Mouse (Mus musculus) MEL (cell line): ENCODE results near the gene Hk2. TPM values are rescaled to one million over a fixed set of nuclear protein-coding genes. Genes with fewer than 3 reads are reported as not detected.

Experiments used
- DNase-seq: peaks from one replicate; pipeline ENCODE4 v3.0.0; 2011; ENCODE audit warnings: low read depth, low spot score
- H3K27ac ChIP-seq: 2 replicates; pipeline ENCODE4 v1.5.1; 2012; ENCODE audit warnings: low read depth, mild to moderate bottlenecking, control low read depth, low read length, moderate library complexity; ENCODE audit not compliant: control insufficient read depth
- H3K27me3 ChIP-seq, 2 experiments: fragments of 150-350 bp in 1 of 2; sonication (generic) in 1 of 2; 2 replicates each; pipeline ENCODE4 v1.6.1; 2012; ENCODE audit warnings: low read length in 2 of 2, mild to moderate bottlenecking in 2 of 2, improper control_type of control experiment in 1 of 2, moderate library complexity in 1 of 2; ENCODE audit not compliant: insufficient read depth in 2 of 2, control insufficient read depth in 1 of 2
- H3K36me3 ChIP-seq, 2 experiments: 2 replicates each; pipeline ENCODE4 v1.6.1; 2012 to 2014; ENCODE audit warnings: low read length in 2 of 2, improper control_type of control experiment in 1 of 2, inconsistent platforms in 1 of 2, mild to moderate bottlenecking in 1 of 2; ENCODE audit not compliant: insufficient read depth in 2 of 2, control insufficient read depth in 1 of 2
- H3K4me1 ChIP-seq, 2 experiments: fragments of 150-350 bp in 1 of 2; sonication (generic) in 1 of 2; 2 replicates each; pipeline ENCODE4 v1.6.1; 2012; ENCODE audit warnings: low read length in 2 of 2, improper control_type of control experiment in 1 of 2, mild to moderate bottlenecking in 1 of 2; ENCODE audit not compliant: insufficient read depth in 2 of 2, control insufficient read depth in 1 of 2
- H3K4me3 ChIP-seq, 2 experiments: fragments of 150-350 bp in 1 of 2; sonication (generic) in 1 of 2; 2 replicates each; pipeline ENCODE4 v1.5.1; 2012; ENCODE audit warnings: low read depth in 2 of 2, low read length in 2 of 2, mild to moderate bottlenecking in 2 of 2, moderate library complexity in 2 of 2, control low read depth in 1 of 2, improper control_type of control experiment in 1 of 2; ENCODE audit not compliant: control insufficient read depth in 1 of 2, insufficient read depth in 1 of 2
- H3K79me2 ChIP-seq: 2 replicates; pipeline ENCODE4 v1.6.1; 2012; ENCODE audit warnings: mild to moderate bottlenecking, low read length, moderate library complexity; ENCODE audit not compliant: control insufficient read depth, poor library complexity, insufficient read depth
- H3K9ac ChIP-seq: 2 replicates; pipeline ENCODE4 v1.6.1; 2012; ENCODE audit warnings: low read depth, mild to moderate bottlenecking, control low read depth, low read length, moderate library complexity; ENCODE audit not compliant: control insufficient read depth, poor library complexity, severe bottlenecking
- H3K9me3 ChIP-seq: fragments of 150-350 bp; sonication (generic); replicated peaks from 2 replicates; pipeline ENCODE4 v1.6.1; 2012; ENCODE audit warnings: mild to moderate bottlenecking, low read length, improper control_type of control experiment, moderate library complexity; ENCODE audit not compliant: insufficient read depth
- CHD2 ChIP-seq: IDR thresholded peaks from 2 replicates; pipeline ENCODE4 v1.6.1; 2011; ENCODE audit warnings: low read length, improper control_type of control experiment
- E2F4 ChIP-seq: IDR thresholded peaks from 2 replicates; pipeline ENCODE4 v1.6.1; 2011; ENCODE audit warnings: low read depth, low read length, improper control_type of control experiment, borderline replicate concordance
- EP300 ChIP-seq, 2 experiments: IDR thresholded peaks; 2 replicates each; pipeline ENCODE4 v1.6.1; 2011; ENCODE audit warnings: improper control_type of control experiment in 2 of 2, low read length in 2 of 2, low read depth in 1 of 2, mild to moderate bottlenecking in 1 of 2
- ETS1 ChIP-seq: IDR thresholded peaks from 2 replicates; pipeline ENCODE4 v1.6.1; 2012; ENCODE audit warnings: low read depth, mild to moderate bottlenecking, inconsistent platforms, low read length, improper control_type of control experiment, moderate library complexity
- GABPA ChIP-seq: IDR thresholded peaks from 2 replicates; pipeline ENCODE4 v1.6.1; 2012; ENCODE audit warnings: low read depth, mild to moderate bottlenecking, inconsistent platforms, low read length, improper control_type of control experiment, moderate library complexity
- GATA1 ChIP-seq: IDR thresholded peaks from 2 replicates; pipeline ENCODE4 v1.6.1; 2011; ENCODE audit warnings: low read depth, low read length, improper control_type of control experiment
- HCFC1 ChIP-seq: IDR thresholded peaks from 2 replicates; pipeline ENCODE4 v1.6.1; 2012; ENCODE audit warnings: low read depth, mild to moderate bottlenecking, inconsistent platforms, low read length, improper control_type of control experiment, moderate library complexity
- MAFK ChIP-seq: IDR thresholded peaks from 2 replicates; pipeline ENCODE4 v1.6.1; 2011; ENCODE audit warnings: low read depth, mild to moderate bottlenecking, low read length, improper control_type of control experiment, borderline replicate concordance
- MAX ChIP-seq: IDR thresholded peaks from 2 replicates; pipeline ENCODE4 v1.6.1; 2011; ENCODE audit warnings: low read length, improper control_type of control experiment
- MEF2A ChIP-seq: IDR thresholded peaks from 2 replicates; pipeline ENCODE4 v1.6.1; 2014; ENCODE audit warnings: low read depth, mild to moderate bottlenecking, inconsistent platforms, low read length, improper control_type of control experiment; ENCODE audit not compliant: poor library complexity, insufficient replicate concordance, severe bottlenecking; ENCODE audit errors: extremely low read depth
- NRF1 ChIP-seq: IDR thresholded peaks from 2 replicates; pipeline ENCODE4 v1.6.1; 2014; ENCODE audit warnings: low read depth, mild to moderate bottlenecking, inconsistent platforms, low read length, improper control_type of control experiment, moderate library complexity; ENCODE audit not compliant: poor library complexity, insufficient read depth, severe bottlenecking
- POLR2AphosphoS5 ChIP-seq: IDR thresholded peaks from 2 replicates; pipeline ENCODE4 v1.6.1; 2012; ENCODE audit warnings: low read depth, borderline replicate concordance, mild to moderate bottlenecking, inconsistent platforms, low read length, moderate library complexity, mixed read lengths
- SIN3A ChIP-seq: IDR thresholded peaks from 2 replicates; pipeline ENCODE4 v1.6.1; 2012; ENCODE audit warnings: low read length, improper control_type of control experiment, inconsistent platforms
- TCF12 ChIP-seq: IDR thresholded peaks from 2 replicates; pipeline ENCODE4 v1.6.1; 2014; ENCODE audit warnings: low read depth, mild to moderate bottlenecking, inconsistent platforms, low read length, improper control_type of control experiment, moderate library complexity
- UBTF ChIP-seq: IDR thresholded peaks from 2 replicates; pipeline ENCODE4 v1.6.1; 2012; ENCODE audit warnings: low read depth, mild to moderate bottlenecking, inconsistent platforms, low read length, improper control_type of control experiment, moderate library complexity, borderline replicate concordance; ENCODE audit not compliant: insufficient read depth
- ZNF384 ChIP-seq: IDR thresholded peaks from 2 replicates; pipeline ENCODE4 v1.6.1; 2012; ENCODE audit warnings: low read depth, mild to moderate bottlenecking, inconsistent platforms, low read length, improper control_type of control experiment
- polyA plus RNA-seq, 2 experiments: library from polyadenylated mRNA; stranded (reverse) in 1 of 2; unstranded in 1 of 2; fragments of >175 nt in 1 of 2; fragments of >200 nt in 1 of 2; gene quantifications; 2 replicates each; pipeline versions ENCODE4 v1.2.1 to v1.2.4; 2012; ENCODE audit warnings: low replicate concordance in 2 of 2, low read depth in 1 of 2; ENCODE audit not compliant: insufficient read length in 2 of 2, insufficient read depth in 1 of 2, missing spikeins in 1 of 2
- total RNA-seq: library from RNA; depleted of rRNA; stranded (reverse); fragments of 300-350 nt; gene quantifications from 2 replicates; pipeline ENCODE4 v1.2.3, GENCODE M21; 2012

Hk2 gene
- total and polyA plus RNA-seq, 3 experiments: 44.2 to 51.6 TPM; not detected in 1

DNA sequence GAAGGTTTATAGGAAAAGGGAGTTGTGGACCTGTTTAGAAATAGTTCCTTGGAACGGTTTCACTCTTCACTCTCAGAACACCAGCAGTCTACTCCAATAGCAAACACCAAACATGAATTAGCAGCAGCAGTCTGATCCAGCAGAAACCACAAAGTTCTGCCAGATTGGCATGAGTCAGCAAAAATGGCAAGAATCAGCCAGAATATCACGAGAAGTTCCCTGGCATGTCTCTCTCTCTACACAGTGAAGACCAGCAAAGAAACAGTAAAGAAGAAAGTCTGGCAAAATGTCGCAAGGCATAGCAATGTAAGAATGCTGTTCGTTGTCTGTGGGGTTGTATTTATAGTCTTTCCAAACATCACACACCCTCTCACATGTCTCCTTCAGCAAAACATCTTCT lies 58.1 kb downstream of the Hk2 start:
- Histone ChIP-seq H3K27ac (no peak overlapping the region), H3K4me3 (no peak overlapping the region), H3K79me2 (no peaks in the 10 kb centered on the region), H3K9ac (no peak overlapping the region), H3K4me1 (peaks cover 3 to 24% of the 10 kb centered on the region in 2 experiments; a peak in 3 of 4 replicates), H3K27me3 (no peaks in the 10 kb centered on the region), H3K36me3 (peaks cover 0 to 11% of the 10 kb centered on the region in 2 experiments; a peak in 2 of 4 replicates), H3K9me3 (no peaks in the 10 kb centered on the region)
- TF ChIP-seq MAFK (peak; percentile 91), TCF12 (0 out of 2 replicates have a peak, but pooled peaks have one; percentile 1), EP300 (IDR thresholded peaks at IDR 0.05; ENCODE audit: low read depth in 1 of 2, low read length in 2 of 2) (no peak; a peak in 1 of 4 replicates), GABPA (0 out of 2 replicates have a peak, but pooled peaks have one; percentile 61), POLR2AphosphoS5 (no peak), ETS1 (peak; percentile 4; the same call in 1 of the 2 replicates)
- DNase-seq: peak; percentile 53

DNA sequence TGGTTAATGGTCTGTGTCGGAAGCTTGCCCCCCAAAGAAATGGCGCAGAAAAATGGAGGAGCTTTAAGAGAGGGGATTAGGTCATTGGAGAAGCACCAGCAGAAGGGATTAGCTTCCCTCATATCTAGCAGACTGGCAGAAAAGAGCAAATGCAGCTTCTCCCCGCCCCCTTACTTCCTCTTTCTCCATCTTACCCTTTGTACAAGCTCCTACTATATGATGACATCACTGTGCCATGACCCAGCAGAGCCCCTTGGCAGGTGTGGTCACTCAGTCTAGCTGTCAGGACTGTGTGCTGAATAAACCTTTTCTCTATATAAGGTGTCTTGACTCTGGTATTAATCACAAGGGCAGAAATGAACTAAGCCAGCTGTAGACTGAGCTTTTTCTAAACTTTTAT lies 58.6 kb downstream of the Hk2 start:
- Histone ChIP-seq H3K36me3 (peaks cover 0 to 11% of the 10 kb centered on the region in 2 experiments; a peak in 2 of 4 replicates), H3K4me1 (peaks cover 3 to 24% of the 10 kb centered on the region in 2 experiments; a peak in 3 of 4 replicates)
- TF ChIP-seq UBTF (no peak), ETS1 (peak; percentile 80), NRF1 (no peak), E2F4 (no peak), SIN3A (0 out of 2 replicates have a peak, but pooled peaks have one; percentile 24), HCFC1 (peak; percentile 21; the same call in 1 of the 2 replicates), CHD2 (no peak; the same call in 1 of the 2 replicates), POLR2AphosphoS5 (no peak), TCF12 (0 out of 2 replicates have a peak, but pooled peaks have one; percentile 7), GATA1 (0 out of 2 replicates have a peak, but pooled peaks have one; percentile 18), ZNF384 (0 out of 2 replicates have a peak, but pooled peaks have one; percentile 7), MEF2A (no peak), MAX (no peak)
- TF ChIP-seq, all 39 proteins: peak for 6
- no peaks in the 10 kb centered on the region for H3K79me2 ChIP-seq
- H3K9me3 ChIP-seq: no peaks in the 10 kb centered on the region
- no peak overlapping the region for H3K27ac ChIP-seq
- no peaks in the 10 kb centered on the region for H3K27me3 ChIP-seq
- H3K9ac ChIP-seq: no peak overlapping the region
- no peak overlapping the region for H3K4me3 ChIP-seq
- peak; percentile 83 for DNase-seq
